Mouse (Mus musculus) kidney, postnatal 36 days (tissue): Measurements from ENCODE around the gene Tmprss12.

Source experiments
- DNase-seq, 2 experiments: peaks; one replicate each; pipeline ENCODE4 v3.0.0; 2021 to 2022; ENCODE audit warnings: mixed read lengths in 2 of 2

Gene Tmprss12

GRCm38 (mm10) chr15:100274790-100275559, 5.7 kb upstream of the Tmprss12 start:
- DNase-seq = peak in 1 of 2 experiments; percentile 42

GRCm38 (mm10) chr15:100276403-100276802, 4.2 kb upstream of the Tmprss12 start:
- DNase-seq = no peak

- no peak for DNase-seq
Measured at GRCm38 (mm10) chr15:100277586-100277985, 3.1 kb upstream of the Tmprss12 start.

GRCm38 (mm10) chr15:100288980-100289379, 8.3 kb downstream of the Tmprss12 start:
- DNase-seq = no peak

- DNase-seq = no peak
Measured at GRCm38 (mm10) chr15:100290858-100291257, 10.2 kb downstream of the Tmprss12 start.

- DNase-seq = no peak
Measured at GRCm38 (mm10) chr15:100292326-100292725, 11.7 kb downstream of the Tmprss12 start.

- no peak for DNase-seq
Measured at GRCm38 (mm10) chr15:100297856-100298255, 17.2 kb downstream of the Tmprss12 start.

- no peak for DNase-seq
Measured at GRCm38 (mm10) chr15:100300499-100300898, 19.9 kb downstream of the Tmprss12 start.

GRCm38 (mm10) chr15:100301556-100301955, 20.9 kb downstream of the Tmprss12 start:
- DNase-seq = peak; percentile 44 to 54

- no peak for DNase-seq
Measured at GRCm38 (mm10) chr15:100303428-100304018, 22.9 kb downstream of the Tmprss12 start.

GRCm38 (mm10) chr15:100304019-100304991, 23.7 kb downstream of the Tmprss12 start, which contains the start of gene Mettl7a1:
Gene Mettl7a1, plus strand, starts transcription at chr15:100304140.
- DNase-seq = peak; percentile 90 to 93

- DNase-seq = no peak
Measured at GRCm38 (mm10) chr15:100306201-100306600, 25.6 kb downstream of the Tmprss12 start.

- peak; percentile 59 to 63 for DNase-seq
Measured at GRCm38 (mm10) chr15:100307438-100308096, 26.9 kb downstream of the Tmprss12 start.

- DNase-seq = no peak
Measured at GRCm38 (mm10) chr15:100312346-100312745, 31.7 kb downstream of the Tmprss12 start.

GRCm38 (mm10) chr15:100314448-100315145, 34.0 kb downstream of the Tmprss12 start:
- no peak for DNase-seq

GRCm38 (mm10) chr15:100318014-100318671, 37.5 kb downstream of the Tmprss12 start:
- peak; percentile 41 to 58 for DNase-seq

GRCm38 (mm10) chr15:100319884-100320283, 39.2 kb downstream of the Tmprss12 start:
- DNase-seq = peak in 1 of 2 experiments; percentile 26

GRCm38 (mm10) chr15:100320295-100320905, 39.8 kb downstream of the Tmprss12 start:
- peak; percentile 25 to 49 for DNase-seq

GRCm38 (mm10) chr15:100321134-100321533, 40.5 kb downstream of the Tmprss12 start:
- DNase-seq = peak; percentile 89 to 91

- no peak for DNase-seq
Measured at GRCm38 (mm10) chr15:100324021-100324591, 43.5 kb downstream of the Tmprss12 start.
